Mouse (Mus musculus) midbrain, embryonic 13.5 days (tissue): ENCODE results near the gene Plekhs1. TPM values are rescaled to one million over a fixed set of nuclear protein-coding genes. Genes with fewer than 3 reads are reported as not detected.
"Not testable (repeated sequence)": the region's sequence is repeated elsewhere in the genome, so short reads cannot be mapped to it uniquely, and the experiment has no call there.

Experiments used
- ATAC-seq: fragments of 200-750 bp; cut with Nextera tagmentation; 2 replicates; pipeline ENCODE4 v1.8.0; 2017; ENCODE audit warnings: mild to moderate bottlenecking, moderate TSS enrichment, moderate library complexity
- H3K27ac ChIP-seq: fragments of 300-500 bp; sonication (generic); 2 replicates; pipeline ENCODE4 v1.5.1; 2015; ENCODE audit warnings: inconsistent platforms, mild to moderate bottlenecking, moderate library complexity
- H3K27me3 ChIP-seq: fragments of 300-500 bp; sonication (generic); 2 replicates; pipeline ENCODE4 v1.6.1; 2015; ENCODE audit warnings: mild to moderate bottlenecking, inconsistent platforms
- H3K36me3 ChIP-seq: fragments of 300-500 bp; sonication (generic); 2 replicates; pipeline ENCODE4 v1.6.1; 2015; ENCODE audit warnings: mild to moderate bottlenecking, inconsistent platforms
- H3K4me1 ChIP-seq: fragments of 300-500 bp; sonication (generic); replicated peaks from 2 replicates; pipeline ENCODE4 v1.6.1; 2015; ENCODE audit warnings: inconsistent platforms
- H3K4me2 ChIP-seq: fragments of 300-500 bp; sonication (generic); replicated peaks from 2 replicates; pipeline ENCODE4 v1.6.1; 2015; ENCODE audit warnings: moderate library complexity, mild to moderate bottlenecking, inconsistent platforms
- H3K4me3 ChIP-seq: fragments of 300-500 bp; sonication (generic); replicated peaks from 2 replicates; pipeline ENCODE4 v1.5.1; 2015; ENCODE audit warnings: mild to moderate bottlenecking, inconsistent platforms
- H3K9ac ChIP-seq: fragments of 300-500 bp; sonication (generic); replicated peaks from 2 replicates; pipeline ENCODE4 v1.6.1; 2015; ENCODE audit warnings: mild to moderate bottlenecking, inconsistent platforms
- H3K9me3 ChIP-seq: fragments of 300-500 bp; sonication (generic); 2 replicates; pipeline ENCODE4 v1.6.1; 2016; ENCODE audit warnings: mild to moderate bottlenecking, inconsistent platforms
- WGBS: fragments of 180-500 bp; shearing (Covaris S2); methylation state at CpG from one replicate; pipeline ENCODE4 v1.1.7; 2015; 5-methylcytosine and 5-hydroxymethylcytosine counted together
- polyA plus RNA-seq: library from polyadenylated mRNA; unstranded; fragments of >200 nt; fragmentation: Nextera tagmentation; extraction: Ambion mirVana; gene quantifications from 2 replicates; pipeline ENCODE4 v1.2.1, GENCODE M21; 2015

Gene Plekhs1
- polyA plus RNA-seq, 1 experiment from 2014 or later = 0.07 TPM

GRCm38 (mm10) chr19:56486926-56487325, 25.5 kb downstream of the Plekhs1 start:
- Histone ChIP-seq H3K36me3 (no peaks in the 10 kb centered on the region), H3K4me2 (no peak overlapping the region), H3K27me3 (no peaks in the 10 kb centered on the region), H3K4me3 (no peak overlapping the region), H3K27ac (no peak overlapping the region), H3K4me1 (peaks cover 21% of the 10 kb centered on the region), H3K9me3 (no peaks in the 10 kb centered on the region), H3K9ac (no peak overlapping the region)
- no peak for ATAC-seq
- 92% methylated on average over 7 of the region's 7 CpGs for WGBS

GRCm38 (mm10) chr19:56487339-56487738, 25.9 kb downstream of the Plekhs1 start:
- 95% methylated on average over 2 of the region's 2 CpGs for WGBS
- H3K9ac ChIP-seq = no peak overlapping the region

GRCm38 (mm10) chr19:56489601-56490000, 28.2 kb downstream of the Plekhs1 start:
- Histone ChIP-seq H3K9ac (no peak overlapping the region), H3K9me3 (no peaks in the 10 kb centered on the region), H3K4me3 (no peak overlapping the region), H3K27ac (no peak overlapping the region), H3K4me1 (peaks cover 18% of the 10 kb centered on the region), H3K36me3 (no peaks in the 10 kb centered on the region), H3K27me3 (no peaks in the 10 kb centered on the region), H3K4me2 (no peak overlapping the region)
- WGBS = 90% methylated on average over 6 of the region's 6 CpGs
- no peak for ATAC-seq

More at GRCm38 (mm10) chr19:56487339-56487738, 25.9 kb downstream of the Plekhs1 start:
- no peak overlapping the region for H3K4me3 ChIP-seq
- no peaks in the 10 kb centered on the region for H3K9me3 ChIP-seq
- no peaks in the 10 kb centered on the region for H3K27me3 ChIP-seq
- no peak for ATAC-seq
- no peak overlapping the region for H3K27ac ChIP-seq
- no peaks in the 10 kb centered on the region for H3K36me3 ChIP-seq
- peaks cover 21% of the 10 kb centered on the region for H3K4me1 ChIP-seq
- no peak overlapping the region for H3K4me2 ChIP-seq

- H3K9ac ChIP-seq, H3K4me3 ChIP-seq, H3K27ac ChIP-seq, H3K4me2 ChIP-seq, H3K36me3 ChIP-seq, H3K4me1 ChIP-seq, ATAC-seq, H3K27me3 ChIP-seq, H3K9me3 ChIP-seq: not testable (repeated sequence)
- WGBS = no CpG with 5 or more reads among the region's 2 CpGs
These were observed 32.7 kb downstream of the Plekhs1 start for GRCm38 (mm10) chr19:56494157-56494556.

GRCm38 (mm10) chr19:56503069-56503468, 41.6 kb downstream of the Plekhs1 start:
- ATAC-seq, H3K36me3 ChIP-seq: not testable (repeated sequence)
- WGBS = no CpG with 5 or more reads among the region's 5 CpGs

GRCm38 (mm10) chr19:56503525-56503924, 42.1 kb downstream of the Plekhs1 start:
- H3K9ac ChIP-seq, ATAC-seq, H3K4me1 ChIP-seq, H3K9me3 ChIP-seq, H3K4me3 ChIP-seq, H3K27me3 ChIP-seq, H3K36me3 ChIP-seq, H3K27ac ChIP-seq, H3K4me2 ChIP-seq: not testable (repeated sequence)
- WGBS = no CpG with 5 or more reads among the region's 5 CpGs

More at GRCm38 (mm10) chr19:56503069-56503468, 41.6 kb downstream of the Plekhs1 start:
- not testable (repeated sequence) for H3K9me3 ChIP-seq, H3K4me2 ChIP-seq, H3K9ac ChIP-seq, H3K4me1 ChIP-seq, H3K27ac ChIP-seq, H3K27me3 ChIP-seq, H3K4me3 ChIP-seq

GRCm38 (mm10) chr19:56511207-56511606, 49.8 kb downstream of the Plekhs1 start:
- not testable (repeated sequence) for H3K9ac ChIP-seq, ATAC-seq, H3K36me3 ChIP-seq, H3K27ac ChIP-seq, H3K4me3 ChIP-seq, H3K4me1 ChIP-seq, H3K9me3 ChIP-seq, H3K4me2 ChIP-seq, H3K27me3 ChIP-seq
- WGBS = no CpG with 5 or more reads among the region's 4 CpGs

- not testable (repeated sequence) for H3K36me3 ChIP-seq, H3K4me2 ChIP-seq, ATAC-seq, H3K9ac ChIP-seq, H3K27me3 ChIP-seq, H3K9me3 ChIP-seq, H3K4me1 ChIP-seq, H3K4me3 ChIP-seq, H3K27ac ChIP-seq
- no CpG with 5 or more reads among the region's 2 CpGs for WGBS
These were observed 52.1 kb downstream of the Plekhs1 start for GRCm38 (mm10) chr19:56513527-56513926.

GRCm38 (mm10) chr19:56519408-56519807, 58.0 kb downstream of the Plekhs1 start:
- WGBS = no CpG with 5 or more reads among the region's 7 CpGs
- not testable (repeated sequence) for H3K4me1 ChIP-seq, H3K9ac ChIP-seq, H3K36me3 ChIP-seq, H3K4me2 ChIP-seq, H3K27ac ChIP-seq, H3K9me3 ChIP-seq, H3K27me3 ChIP-seq, H3K4me3 ChIP-seq, ATAC-seq

GRCm38 (mm10) chr19:56530529-56530928, 69.1 kb downstream of the Plekhs1 start:
- not testable (repeated sequence) for H3K27ac ChIP-seq, H3K4me3 ChIP-seq, H3K9ac ChIP-seq, H3K36me3 ChIP-seq, H3K4me1 ChIP-seq, H3K4me2 ChIP-seq, H3K27me3 ChIP-seq, H3K9me3 ChIP-seq, ATAC-seq
- WGBS = no CpG with 5 or more reads among the region's 11 CpGs

- no peaks in the 10 kb centered on the region for H3K9me3 ChIP-seq
- no peak overlapping the region for H3K4me2 ChIP-seq
- peaks cover 16% of the 10 kb centered on the region for H3K36me3 ChIP-seq
- H3K27me3 ChIP-seq = no peaks in the 10 kb centered on the region
- no peak for ATAC-seq
- WGBS = 92% methylated on average over 12 of the region's 12 CpGs
- H3K4me1 ChIP-seq = no peaks in the 10 kb centered on the region
- H3K27ac ChIP-seq = no peak overlapping the region
- H3K9ac ChIP-seq = no peak overlapping the region
- H3K4me3 ChIP-seq = no peak overlapping the region
These were observed 69.8 kb downstream of the Plekhs1 start for GRCm38 (mm10) chr19:56531251-56531650.

- Histone ChIP-seq H3K9me3 (no peaks in the 10 kb centered on the region), H3K9ac (no peak overlapping the region), H3K4me1 (no peaks in the 10 kb centered on the region), H3K27me3 (no peaks in the 10 kb centered on the region), H3K27ac (no peak overlapping the region), H3K4me3 (no peak overlapping the region), H3K4me2 (no peak overlapping the region), H3K36me3 (peaks cover 24% of the 10 kb centered on the region)
- 91% methylated on average over 14 of the region's 14 CpGs for WGBS
- ATAC-seq = no peak
These were observed 72.0 kb downstream of the Plekhs1 start for GRCm38 (mm10) chr19:56533291-56534071.

GRCm38 (mm10) chr19:56534337-56534736, 72.9 kb downstream of the Plekhs1 start:
- Histone ChIP-seq H3K36me3 (peaks cover 24% of the 10 kb centered on the region), H3K9me3 (no peaks in the 10 kb centered on the region), H3K9ac (no peak overlapping the region), H3K4me2 (no peak overlapping the region), H3K4me3 (no peak overlapping the region), H3K27me3 (no peaks in the 10 kb centered on the region), H3K27ac (no peak overlapping the region), H3K4me1 (no peaks in the 10 kb centered on the region)
- 84% methylated on average over 3 of the region's 3 CpGs for WGBS
- no peak for ATAC-seq
